Mouse (Mus musculus): ENCODE results near the gene Arf6. TPM values are rescaled to one million over a fixed set of nuclear protein-coding genes. Genes with fewer than 3 reads are reported as not detected.
A peak's percentile ranks its signal among the peaks of the same experiment; 100 is the strongest.
"Not testable (repeated sequence)": the region's sequence is repeated elsewhere in the genome, so short reads cannot be mapped to it uniquely, and the experiment has no call there.

The Arf6 gene
- total and polyA plus RNA-seq, 2 experiments from 2014 or later = 52.9 to 110 TPM

GRCm38 (mm10) chr12:69373850-69374766, 2.2 kb downstream of the Arf6 start:
- DNase-seq (no peak), ATAC-seq (no peak)
- H3K4me1 ChIP-seq (ENCODE audit: insufficient read depth) = peaks cover 12% of the 10 kb centered on the region; the same call in 1 of the 2 replicates
- H3K27ac ChIP-seq (ENCODE audit: low read depth, low read length) = no peak overlapping the region
- peak overlapping the region; percentile 88 for H3K4me2 ChIP-seq (ENCODE audit: low read depth)
- 41% methylated on average over 11 of the region's 11 CpGs for whole genome bisulfite sequencing
- peak overlapping the region; percentile 100 for H3K4me3 ChIP-seq (ENCODE audit: low read depth, low read length)
- H3K36me3 ChIP-seq (ENCODE audit: insufficient read depth) = no peaks in the 10 kb centered on the region
- no peaks in the 10 kb centered on the region for H3K9me3 ChIP-seq (ENCODE audit: low read length)
- no peak for TF ChIP-seq CTCF (IDR thresholded peaks at IDR 0.05; ENCODE audit: low read depth)
- H3K9ac ChIP-seq = peak overlapping the region; percentile 92
- no peaks in the 10 kb centered on the region for H3K27me3 ChIP-seq (ENCODE audit: insufficient read depth, low read length)

- H3K4me3 ChIP-seq (ENCODE audit: low read depth, low read length) = no peak overlapping the region
- H3K9me3 ChIP-seq (ENCODE audit: low read length) = no peaks in the 10 kb centered on the region
- no peak for TF ChIP-seq CTCF (IDR thresholded peaks at IDR 0.05; ENCODE audit: low read depth)
- H3K4me1 ChIP-seq (ENCODE audit: insufficient read depth) = peaks cover 12% of the 10 kb centered on the region; the same call in 1 of the 2 replicates
- no peaks in the 10 kb centered on the region for H3K27me3 ChIP-seq (ENCODE audit: insufficient read depth, low read length)
- no peak overlapping the region for H3K9ac ChIP-seq
- no peak overlapping the region for H3K27ac ChIP-seq (ENCODE audit: low read depth, low read length)
- WGBS = 92% methylated on average over 2 of the region's 2 CpGs
- H3K36me3 ChIP-seq (ENCODE audit: insufficient read depth) = no peaks in the 10 kb centered on the region
- DNase-seq = no peak
- ATAC-seq = no peak
- no peak overlapping the region for H3K4me2 ChIP-seq (ENCODE audit: low read depth)
Observed at GRCm38 (mm10) chr12:69376132-69376531, 4.2 kb downstream of the Arf6 start.

GRCm38 (mm10) chr12:69377188-69377587, 5.2 kb downstream of the Arf6 start:
- TF ChIP-seq CTCF (IDR thresholded peaks at IDR 0.05; ENCODE audit: low read depth) = no peak
- H3K9me3 ChIP-seq (ENCODE audit: low read length) = no peaks in the 10 kb centered on the region
- 83% methylated on average over 1 of the region's 1 CpGs for WGBS

DNA sequence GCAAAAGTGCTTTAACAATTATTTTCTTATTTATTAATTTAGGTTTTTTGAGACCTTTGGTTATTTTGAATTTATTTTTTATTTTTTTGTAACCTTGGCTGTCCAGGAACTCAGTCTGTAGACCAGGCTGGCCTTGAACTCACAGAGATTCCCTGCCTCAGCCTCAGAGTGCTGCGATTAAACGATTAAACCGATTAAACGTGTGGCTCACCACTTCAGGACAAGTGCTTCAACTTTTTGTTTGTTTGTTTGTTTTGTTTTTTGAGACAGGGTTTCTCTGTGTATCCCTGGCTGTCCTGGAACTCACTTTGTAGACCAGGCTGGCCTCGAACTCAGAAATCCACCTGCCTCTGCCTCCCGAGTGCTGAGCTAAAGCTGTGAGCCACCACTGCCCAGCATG, 5.7 kb downstream of the Arf6 start:
- H3K4me3 ChIP-seq (ENCODE audit: low read depth, low read length); DNase-seq; ATAC-seq; H3K36me3 ChIP-seq (ENCODE audit: insufficient read depth); H3K27me3 ChIP-seq (ENCODE audit: insufficient read depth, low read length); H3K4me2 ChIP-seq (ENCODE audit: low read depth); H3K9me3 ChIP-seq (ENCODE audit: low read length); H3K9ac ChIP-seq; H3K27ac ChIP-seq (ENCODE audit: low read depth, low read length): not testable (repeated sequence)
- peaks cover 12% of the 10 kb centered on the region; the same call in 1 of the 2 replicates for H3K4me1 ChIP-seq (ENCODE audit: insufficient read depth)
- 95% methylated on average over 6 of the region's 6 CpGs for WGBS

More at GRCm38 (mm10) chr12:69377188-69377587, 5.2 kb downstream of the Arf6 start:
- ATAC-seq (no peak), DNase-seq (no peak)
- Histone ChIP-seq H3K27me3 (ENCODE audit: insufficient read depth, low read length) (no peaks in the 10 kb centered on the region), H3K4me2 (ENCODE audit: low read depth) (no peak overlapping the region), H3K4me3 (ENCODE audit: low read depth, low read length) (no peak overlapping the region), H3K4me1 (ENCODE audit: insufficient read depth) (peaks cover 12% of the 10 kb centered on the region; the same call in 1 of the 2 replicates), H3K27ac (ENCODE audit: low read depth, low read length) (no peak overlapping the region), H3K36me3 (ENCODE audit: insufficient read depth) (no peaks in the 10 kb centered on the region), H3K9ac (no peak overlapping the region)

GRCm38 (mm10) chr12:69378558-69379454, 6.9 kb downstream of the Arf6 start:
- Histone ChIP-seq H3K4me2 (ENCODE audit: low read depth) (no peak overlapping the region), H3K9ac (no peak overlapping the region), H3K27ac (ENCODE audit: low read depth, low read length) (no peak overlapping the region), H3K9me3 (ENCODE audit: low read length) (no peaks in the 10 kb centered on the region), H3K4me3 (ENCODE audit: low read depth, low read length) (no peak overlapping the region), H3K36me3 (ENCODE audit: insufficient read depth) (no peaks in the 10 kb centered on the region), H3K4me1 (ENCODE audit: insufficient read depth) (peaks cover 4% of the 10 kb centered on the region; the same call in 1 of the 2 replicates), H3K27me3 (ENCODE audit: insufficient read depth, low read length) (no peaks in the 10 kb centered on the region)
- 90% methylated on average over 11 of the region's 11 CpGs for WGBS
- DNase-seq (no peak), ATAC-seq (no peak)
- no peak for TF ChIP-seq CTCF (IDR thresholded peaks at IDR 0.05; ENCODE audit: low read depth)

GRCm38 (mm10) chr12:69382880-69383279, 10.9 kb downstream of the Arf6 start:
- H3K9me3 ChIP-seq (ENCODE audit: low read length) = no peaks in the 10 kb centered on the region
- no peaks in the 10 kb centered on the region for H3K36me3 ChIP-seq (ENCODE audit: insufficient read depth)
- ATAC-seq = no peak
- no peak overlapping the region for H3K4me2 ChIP-seq (ENCODE audit: low read depth)
- DNase-seq = no peak
- H3K4me1 ChIP-seq (ENCODE audit: insufficient read depth) = no peaks in the 10 kb centered on the region
- H3K27ac ChIP-seq (ENCODE audit: low read depth, low read length) = no peak overlapping the region
- no peak overlapping the region for H3K4me3 ChIP-seq (ENCODE audit: low read depth, low read length)
- no peaks in the 10 kb centered on the region for H3K27me3 ChIP-seq (ENCODE audit: insufficient read depth, low read length)
- WGBS = 98% methylated on average over 1 of the region's 1 CpGs
- no peak overlapping the region for H3K9ac ChIP-seq
- TF ChIP-seq CTCF (IDR thresholded peaks at IDR 0.05; ENCODE audit: low read depth) = no peak
